Mouse (Mus musculus) lung, adult 2 months (tissue): ENCODE measurements around the gene Ndufs4. TPM values are rescaled to one million over a fixed set of nuclear protein-coding genes. Genes with fewer than 3 reads are reported as not detected.

Experiments used
- DNase-seq: peaks from one replicate; pipeline ENCODE4 v3.0.0; 2022
- H3K4me1 ChIP-seq: fragments of 200-500 bp; 2 replicates; pipeline ENCODE4 v1.6.1; 2011; ENCODE audit warnings: low read length; ENCODE audit not compliant: control insufficient read depth, insufficient read depth
- H3K4me3 ChIP-seq: fragments of 200-500 bp; replicated peaks from 2 replicates; pipeline ENCODE3; 2011; ENCODE audit warnings: low read depth, mild to moderate bottlenecking, control low read depth, low read length; ENCODE audit errors: extremely low read depth
- CTCF ChIP-seq: fragments of 200-500 bp; IDR thresholded peaks from 2 replicates; pipeline ENCODE4 v1.5.1; 2011; ENCODE audit warnings: mild to moderate bottlenecking, low read length, control low read depth; ENCODE audit not compliant: insufficient read depth
- POLR2A ChIP-seq: fragments of 200-500 bp; IDR thresholded peaks from 2 replicates; pipeline ENCODE4 v1.6.1; 2011; ENCODE audit warnings: low read depth, mild to moderate bottlenecking, control low read depth, low read length, borderline replicate concordance; ENCODE audit errors: extremely low read depth
- WGBS: fragments of 180-500 bp; shearing (Covaris S2); methylation state at CpG from one replicate; pipeline ENCODE4 v1.1.7; 2018; 5-methylcytosine and 5-hydroxymethylcytosine counted together
- polyA plus RNA-seq: library from polyadenylated mRNA; depleted of rRNA; stranded (reverse); fragments of >200 nt; gene quantifications from 2 replicates; pipeline ENCODE4 v1.2.3, GENCODE M21; 2012

Ndufs4 gene
- polyA plus RNA-seq, 1 experiment, result 24.8 TPM

DNA sequence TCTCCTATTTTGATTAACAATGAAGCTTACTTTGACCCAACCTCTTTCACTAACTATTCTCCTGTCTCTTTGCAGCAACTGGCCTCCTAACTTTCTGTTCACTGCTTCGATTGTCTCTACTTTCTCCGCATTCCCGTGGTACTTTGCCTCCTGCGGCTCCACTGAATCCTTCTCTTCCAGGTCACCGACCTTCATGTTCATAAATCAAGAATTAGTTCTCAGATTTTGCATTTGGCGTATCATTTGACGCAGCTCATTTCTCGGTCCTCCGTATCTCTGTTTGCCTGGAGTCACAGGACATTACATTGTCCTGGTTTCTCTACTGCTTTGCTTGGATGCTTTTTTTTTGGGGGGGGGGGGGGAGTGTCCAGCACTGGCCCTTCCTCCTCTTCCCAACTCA, 9.2 kb upstream of the Ndufs4 start:
- Histone ChIP-seq H3K4me1 (no peaks in the 10 kb centered on the region), H3K4me3 (no peak overlapping the region)
- TF ChIP-seq POLR2A, result no peak
- no peak for TF ChIP-seq CTCF
- WGBS, result 83% methylated on average over 9 of the region's 9 CpGs
- no peak for DNase-seq

- no peaks in the 10 kb centered on the region for H3K4me1 ChIP-seq
- no peak overlapping the region for H3K4me3 ChIP-seq
- TF ChIP-seq CTCF (no peak), POLR2A (no peak)
- no peak for DNase-seq
- 72% methylated on average over 10 of the region's 10 CpGs for WGBS
Observed at GRCm38 (mm10) chr13:114396863-114397262, 8.8 kb upstream of the Ndufs4 start.

DNA sequence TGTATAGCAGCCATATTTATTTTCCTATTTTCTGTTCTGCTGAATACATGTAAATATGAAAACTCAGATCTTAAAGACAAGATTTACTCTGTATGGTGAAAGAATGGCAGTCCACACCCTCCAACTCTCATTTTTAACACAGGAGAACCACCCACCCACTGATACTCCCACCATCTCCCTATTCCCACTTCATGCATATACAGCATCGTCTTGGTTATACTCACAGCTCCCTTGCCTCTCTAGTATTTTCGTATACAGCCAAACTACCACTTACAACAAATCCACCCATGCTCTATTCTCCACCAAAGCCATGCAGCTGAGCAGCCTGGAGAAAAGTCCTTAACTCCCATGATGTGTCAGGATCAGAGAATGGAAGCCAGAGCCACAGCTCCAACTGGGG, 6.7 kb upstream of the Ndufs4 start:
- no peak for DNase-seq
- Histone ChIP-seq H3K4me3 (no peak overlapping the region), H3K4me1 (no peaks in the 10 kb centered on the region)
- 89% methylated on average over 2 of the region's 2 CpGs for WGBS
- no peak for TF ChIP-seq POLR2A
- no peak for TF ChIP-seq CTCF

DNA sequence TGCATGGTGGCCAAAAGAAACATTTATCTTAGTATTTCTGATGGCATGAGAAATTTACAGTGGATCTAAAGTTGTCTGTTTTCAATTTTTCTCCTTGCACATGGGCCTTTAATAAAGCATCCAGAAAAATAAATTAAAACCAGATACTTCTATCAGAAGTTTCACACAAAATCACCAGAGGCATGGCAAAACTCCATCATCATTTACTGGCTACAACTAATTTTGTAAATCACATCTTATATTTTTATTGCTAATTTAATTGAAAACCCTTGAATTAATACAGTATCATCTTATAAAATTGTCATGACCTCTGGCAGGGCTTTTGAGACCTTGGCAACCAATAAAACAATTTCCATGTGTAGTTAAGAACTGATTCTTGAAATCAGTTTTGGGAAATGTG, 4.4 kb upstream of the Ndufs4 start:
- no peak for TF ChIP-seq CTCF
- TF ChIP-seq POLR2A, result no peak
- no peak overlapping the region for H3K4me3 ChIP-seq
- H3K4me1 ChIP-seq, result no peaks in the 10 kb centered on the region; the same call in 1 of the 2 replicates
- no peak for DNase-seq

GRCm38 (mm10) chr13:114387521-114388171, 412 bp downstream of the Ndufs4 start:
- TF ChIP-seq POLR2A (peak; percentile 90; the same call in 1 of the 2 replicates), CTCF (no peak)
- under 1% methylated on average over 37 of the region's 37 CpGs for WGBS
- Histone ChIP-seq H3K4me1 (peaks cover 4% of the 10 kb centered on the region), H3K4me3 (peak overlapping the region; percentile 80)
- peak; percentile 93 for DNase-seq

- TF ChIP-seq CTCF (no peak), POLR2A (no peak)
- DNase-seq, result no peak
- 2% methylated on average over 10 of the region's 10 CpGs for WGBS
- Histone ChIP-seq H3K4me1 (peaks cover 4% of the 10 kb centered on the region), H3K4me3 (peak overlapping the region; percentile 80)
Observed at GRCm38 (mm10) chr13:114387074-114387487, 977 bp downstream of the Ndufs4 start.

- Histone ChIP-seq H3K4me1 (no peaks in the 10 kb centered on the region), H3K4me3 (no peak overlapping the region)
- 89% methylated on average over 4 of the region's 4 CpGs for WGBS
- no peak for DNase-seq
- TF ChIP-seq POLR2A (no peak), CTCF (no peak)
Observed at GRCm38 (mm10) chr13:114376511-114376910, 11.5 kb downstream of the Ndufs4 start.

DNA sequence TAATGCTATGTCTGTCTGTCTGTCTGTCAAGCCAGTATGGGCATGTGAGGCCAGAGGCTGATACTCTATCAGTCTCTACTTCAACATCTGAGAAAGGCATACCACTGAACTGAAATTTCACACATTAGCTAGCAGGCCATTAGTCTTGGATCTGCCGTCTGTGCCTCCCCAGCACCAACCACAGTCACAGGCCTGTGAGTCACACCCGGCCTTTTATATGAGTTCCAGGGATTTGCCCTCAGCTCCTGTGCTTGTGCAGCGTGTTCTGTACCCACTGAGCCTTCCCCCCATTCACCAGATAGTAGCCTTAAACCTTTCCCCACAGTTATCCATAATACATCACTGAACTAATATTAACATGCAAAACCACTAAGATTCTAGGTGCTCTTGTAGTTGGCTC, 26.0 kb downstream of the Ndufs4 start:
- WGBS, result 80% methylated on average over 3 of the region's 3 CpGs
- Histone ChIP-seq H3K4me1 (peaks cover 2% of the 10 kb centered on the region; the same call in 1 of the 2 replicates), H3K4me3 (no peak overlapping the region)
- no peak for TF ChIP-seq CTCF
- TF ChIP-seq POLR2A, result no peak
- no peak for DNase-seq

- no peaks in the 10 kb centered on the region for H3K4me1 ChIP-seq
- WGBS, result 77% methylated on average over 8 of the region's 8 CpGs
- no peak for DNase-seq
- TF ChIP-seq POLR2A, result no peak
- H3K4me3 ChIP-seq, result no peak overlapping the region
Observed at GRCm38 (mm10) chr13:114351321-114351946, 36.6 kb downstream of the Ndufs4 start.

- WGBS, result 88% methylated on average over 13 of the region's 13 CpGs
- no peaks in the 10 kb centered on the region for H3K4me1 ChIP-seq
- TF ChIP-seq CTCF (no peak), POLR2A (no peak)
- DNase-seq, result no peak
- no peak overlapping the region for H3K4me3 ChIP-seq
Observed at GRCm38 (mm10) chr13:114344979-114345712, 42.9 kb downstream of the Ndufs4 start.
